Mouse (Mus musculus) heart, postnatal 0 days (tissue): ENCODE data around the gene Urgcp.

Source experiments
- CTCF ChIP-seq: IDR thresholded peaks from 2 replicates; pipeline ENCODE4 v1.5.1; 2016; ENCODE audit warnings: antibody characterized with exemption, control low read depth, low read depth
- EP300 ChIP-seq: IDR thresholded peaks from 2 replicates; pipeline ENCODE4 v1.6.1; 2016; ENCODE audit warnings: antibody characterized with exemption, low read depth

- TF ChIP-seq CTCF (no peak), EP300 (no peak)
These were observed 45.1 kb downstream of the Urgcp start for GRCm38 (mm10) chr11:5716938-5717705.
